Mouse (Mus musculus) lung, postnatal 0 days (tissue): ENCODE data around the gene Telo2. TPM values are rescaled to one million over a fixed set of nuclear protein-coding genes. Genes with fewer than 3 reads are reported as not detected.
A peak's percentile ranks its signal among the peaks of the same experiment; 100 is the strongest.

Experiments used
- ATAC-seq: fragments of 200-750 bp; cut with Nextera tagmentation; 2 replicates; pipeline ENCODE4 v1.8.0; 2017; ENCODE audit warnings: moderate library complexity
- DNase-seq: peaks from one replicate; pipeline ENCODE4 v3.0.0-alpha.2; 2016; ENCODE audit warnings: low spot score
- H3K27ac ChIP-seq: fragments of 300-500 bp; sonication (generic); 2 replicates; pipeline ENCODE4 v1.5.1; 2014; ENCODE audit warnings: antibody characterized with exemption, mild to moderate bottlenecking, low read length, mixed read lengths
- H3K27me3 ChIP-seq: fragments of 300-500 bp; sonication (generic); replicated peaks from 2 replicates; pipeline ENCODE4 v1.6.1; 2014; ENCODE audit warnings: low read length, mixed read lengths; ENCODE audit not compliant: insufficient read depth
- H3K36me3 ChIP-seq: fragments of 300-500 bp; sonication (generic); 2 replicates; pipeline ENCODE4 v1.6.1; 2014; ENCODE audit warnings: low read length, mixed read lengths; ENCODE audit not compliant: insufficient read depth
- H3K4me1 ChIP-seq: fragments of 300-500 bp; sonication (generic); 2 replicates; pipeline ENCODE4 v1.6.1; 2014; ENCODE audit warnings: antibody characterized with exemption, low read depth, low read length, mixed read lengths; ENCODE audit not compliant: insufficient read depth
- H3K4me2 ChIP-seq: fragments of 300-500 bp; sonication (generic); replicated peaks from 2 replicates; pipeline ENCODE4 v1.6.1; 2014; ENCODE audit warnings: low read depth, mild to moderate bottlenecking, low read length, moderate library complexity, mixed read lengths
- H3K4me3 ChIP-seq: fragments of 300-500 bp; sonication (generic); 2 replicates; pipeline ENCODE4 v1.5.1; 2014; ENCODE audit warnings: low read depth, low read length
- H3K9ac ChIP-seq: fragments of 300-500 bp; sonication (generic); replicated peaks from 2 replicates; pipeline ENCODE4 v1.6.1; 2014; ENCODE audit warnings: low read depth, mild to moderate bottlenecking
- H3K9me3 ChIP-seq: fragments of 300-500 bp; sonication (generic); 2 replicates; pipeline ENCODE4 v1.6.1; 2016; ENCODE audit warnings: low read length, mixed read lengths
- CTCF ChIP-seq: IDR thresholded peaks from 2 replicates; pipeline ENCODE4 v1.5.1; 2016; ENCODE audit warnings: antibody characterized with exemption, mild to moderate bottlenecking
- EP300 ChIP-seq: IDR thresholded peaks from 2 replicates; pipeline ENCODE4 v1.6.1; 2016; ENCODE audit warnings: antibody characterized with exemption, mild to moderate bottlenecking, control low read depth
- WGBS: fragments of 180-500 bp; shearing (Covaris S2); extraction: QIAGEN DNeasy Blood & Tissue Kit; methylation state at CpG from one replicate; pipeline ENCODE4 v1.1.7; 2014; 5-methylcytosine and 5-hydroxymethylcytosine counted together
- polyA plus RNA-seq: library from polyadenylated mRNA; unstranded; fragments of >200 nt; fragmentation: Nextera tagmentation; extraction: Ambion mirVana; gene quantifications from 2 replicates; pipeline ENCODE4 v1.2.1, GENCODE M21; 2015

Gene Telo2
- polyA plus RNA-seq, 1 experiment from 2014 or later = 13.9 TPM

- H3K9me3 ChIP-seq = no peaks in the 10 kb centered on the region
- H3K36me3 ChIP-seq = no peaks in the 10 kb centered on the region
- peaks cover 6% of the 10 kb centered on the region; the same call in 1 of the 2 replicates for H3K4me1 ChIP-seq
- DNase-seq = no peak
- H3K27me3 ChIP-seq = no peaks in the 10 kb centered on the region
- 38% methylated on average over 3 of the region's 3 CpGs for WGBS
- H3K4me3 ChIP-seq = no peak within 1 kb of the TSS
- H3K4me2 ChIP-seq = no peak within 1 kb of the TSS
- ATAC-seq = no peak
- H3K27ac ChIP-seq = no peak within 1 kb of the TSS
- no peak within 1 kb of the TSS for H3K9ac ChIP-seq
- TF ChIP-seq CTCF (no peak), EP300 (no peak)
Measured at GRCm38 (mm10) chr17:25120406-25120805, 4.6 kb upstream of the Telo2 start, which contains the start of gene Ptx4. TSS of gene Ptx4 (plus strand) at chr17:25120760.

GRCm38 (mm10) chr17:25117263-25117662 lies 1.5 kb upstream of the Telo2 start:
- Histone ChIP-seq H3K4me3 (no peak overlapping the region), H3K9ac (no peak overlapping the region), H3K4me2 (no peak overlapping the region), H3K36me3 (no peaks in the 10 kb centered on the region), H3K27ac (no peak overlapping the region), H3K4me1 (peaks cover 12% of the 10 kb centered on the region; the same call in 1 of the 2 replicates), H3K9me3 (no peaks in the 10 kb centered on the region), H3K27me3 (no peaks in the 10 kb centered on the region)
- ATAC-seq = no peak
- peak; percentile 61 for TF ChIP-seq CTCF
- TF ChIP-seq EP300 = no peak
- DNase-seq = peak; percentile 18
- 30% methylated on average over 4 of the region's 4 CpGs for WGBS

- DNase-seq = peak; percentile 68
- Histone ChIP-seq H3K4me2 (peak overlapping the region; percentile 87), H3K27me3 (no peaks in the 10 kb centered on the region), H3K9ac (peak overlapping the region; percentile 37), H3K4me3 (peak overlapping the region; percentile 40), H3K9me3 (no peaks in the 10 kb centered on the region), H3K36me3 (no peaks in the 10 kb centered on the region), H3K4me1 (peaks cover 12% of the 10 kb centered on the region; the same call in 1 of the 2 replicates), H3K27ac (peak overlapping the region; percentile 93)
- no peak for TF ChIP-seq EP300
- no peak for TF ChIP-seq CTCF
- peak; percentile 45 for ATAC-seq
- 7% methylated on average over 23 of the region's 23 CpGs for WGBS
Measured at GRCm38 (mm10) chr17:25114908-25115645, 690 bp downstream of the Telo2 start.

GRCm38 (mm10) chr17:25112423-25112810 lies 3.4 kb downstream of the Telo2 start:
- ATAC-seq = no peak
- no peak overlapping the region for H3K9ac ChIP-seq
- H3K4me1 ChIP-seq = peaks cover 12% of the 10 kb centered on the region; the same call in 1 of the 2 replicates
- H3K4me3 ChIP-seq = no peak overlapping the region
- 62% methylated on average over 3 of the region's 3 CpGs for WGBS
- H3K27me3 ChIP-seq = no peaks in the 10 kb centered on the region
- no peaks in the 10 kb centered on the region for H3K36me3 ChIP-seq
- no peak for DNase-seq
- H3K4me2 ChIP-seq = no peak overlapping the region
- H3K27ac ChIP-seq = 0 out of 2 replicates have a peak overlapping the region, but pooled peaks have one; percentile 48
- no peaks in the 10 kb centered on the region for H3K9me3 ChIP-seq
- TF ChIP-seq EP300 (no peak), CTCF (no peak)

- Histone ChIP-seq H3K9ac (no peak overlapping the region), H3K4me2 (no peak overlapping the region), H3K4me3 (no peak overlapping the region), H3K36me3 (0 out of 2 replicates have a peak, but pooled peaks cover 2% of the 10 kb centered on the region), H3K27me3 (no peaks in the 10 kb centered on the region), H3K9me3 (no peaks in the 10 kb centered on the region), H3K4me1 (peaks cover 12% of the 10 kb centered on the region; the same call in 1 of the 2 replicates), H3K27ac (peak overlapping the region; percentile 48; the same call in 1 of the 2 replicates)
- TF ChIP-seq CTCF (no peak), EP300 (no peak)
- 51% methylated on average over 8 of the region's 8 CpGs for WGBS
- ATAC-seq (peak; percentile 40; the same call in 1 of the 2 replicates), DNase-seq (peak; percentile 35)
Measured at GRCm38 (mm10) chr17:25111739-25112422, 3.9 kb downstream of the Telo2 start.

GRCm38 (mm10) chr17:25111220-25111619 lies 4.5 kb downstream of the Telo2 start:
- no peak for ATAC-seq
- H3K27ac ChIP-seq = no peak overlapping the region
- H3K4me2 ChIP-seq = no peak overlapping the region
- no peaks in the 10 kb centered on the region for H3K27me3 ChIP-seq
- H3K9me3 ChIP-seq = no peaks in the 10 kb centered on the region
- 0 out of 2 replicates have a peak, but pooled peaks cover 4% of the 10 kb centered on the region for H3K36me3 ChIP-seq
- peaks cover 10% of the 10 kb centered on the region; the same call in 1 of the 2 replicates for H3K4me1 ChIP-seq
- WGBS = 91% methylated on average over 5 of the region's 5 CpGs
- DNase-seq = no peak
- no peak overlapping the region for H3K9ac ChIP-seq
- TF ChIP-seq CTCF = no peak
- no peak for TF ChIP-seq EP300
- no peak overlapping the region for H3K4me3 ChIP-seq
